In the genomic region with DNA sequence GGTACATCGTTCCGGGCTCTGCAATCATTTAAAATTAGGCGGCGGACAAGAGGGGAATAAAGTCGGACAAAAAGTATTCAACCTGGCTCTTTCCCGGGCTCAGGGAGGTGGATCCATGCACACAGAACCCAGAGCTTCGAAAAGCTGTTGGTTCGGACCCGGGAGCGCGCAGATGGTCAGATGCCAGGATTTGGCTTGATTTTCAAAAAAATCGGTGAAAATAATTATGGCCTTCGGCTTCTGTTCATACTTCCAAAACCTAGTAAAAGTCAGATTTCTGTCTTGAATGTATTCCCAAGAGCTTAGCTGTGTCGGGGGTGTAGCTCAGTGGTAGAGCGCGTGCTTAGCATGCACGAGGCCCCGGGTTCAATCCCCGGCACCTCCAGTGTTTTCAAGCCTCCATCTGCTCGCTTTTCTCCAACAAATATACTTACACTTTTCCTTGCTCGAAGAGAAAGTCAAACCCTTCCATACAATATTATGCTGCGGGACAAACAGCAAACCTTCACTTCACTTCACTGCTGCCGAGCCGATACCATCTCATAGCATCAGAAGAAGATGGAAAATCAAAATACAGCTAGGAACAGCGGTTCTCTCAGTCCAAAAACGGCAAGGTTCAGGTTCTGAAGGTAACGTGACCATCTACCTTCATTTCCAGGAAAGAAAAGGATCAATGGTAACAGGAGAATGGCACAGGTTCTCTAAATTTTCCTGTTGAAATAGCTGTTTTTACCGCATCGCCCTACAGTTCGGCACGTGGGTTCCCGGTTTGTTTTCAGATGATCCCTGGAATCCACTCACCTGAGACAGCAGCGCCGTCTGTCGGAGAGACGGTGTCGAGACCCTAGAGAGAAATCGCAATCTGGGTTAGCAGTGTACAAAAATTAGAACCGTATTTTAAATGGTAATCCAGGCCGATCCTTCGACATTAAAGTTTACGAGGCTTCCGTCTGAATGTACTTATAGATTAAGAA, we compare ENCODE assay signal across 8 mouse cellular contexts. TPM values are rescaled to one million over a fixed set of nuclear protein-coding genes. Genes with fewer than 3 reads are reported as not detected.
DNase-seq lines count a peak whose midpoint lies in the region; ATAC-seq and TF ChIP-seq lines count a peak whose summit lies in the region.

No protein-coding gene starts in this region.

- no peaks in the 10 kb centered on the region for H3K36me3 ChIP-seq in hindbrain, postnatal 0 days (ENCODE audit: insufficient read depth, low read length)
- no peaks in the 10 kb centered on the region for H3K36me3 ChIP-seq in macrophage (ENCODE audit: inconsistent target)

- H3K4me3 ChIP-seq in gastrocnemius, adult 2 months, result peak overlapping the region; percentile 76
- peak overlapping the region; percentile 57 for H3K4me3 ChIP-seq in hindbrain, postnatal 0 days (ENCODE audit: low read length)
- peak overlapping the region; percentile 60 for H3K4me3 ChIP-seq in left cerebral cortex, adult 2 months
- peak overlapping the region; percentile 45 for H3K4me3 ChIP-seq in macrophage (ENCODE audit: inconsistent target)

- H3K4me2 ChIP-seq in hindbrain, postnatal 0 days (ENCODE audit: low read depth, low read length), result peak overlapping the region; percentile 65

- no peak overlapping the region for H3K27ac ChIP-seq in gastrocnemius, adult 2 months
- H3K27ac ChIP-seq in hindbrain, postnatal 0 days, result peak overlapping the region; percentile 58; the same call in 1 of the 2 replicates
- H3K27ac ChIP-seq in left cerebral cortex, adult 2 months, result no peak overlapping the region
- H3K27ac ChIP-seq in macrophage, result no peak overlapping the region

- H3K27me3 ChIP-seq in hindbrain, postnatal 0 days (ENCODE audit: insufficient read depth, low read length), result no peaks in the 10 kb centered on the region

- under 1% methylated on average over 43 of the region's 43 CpGs for WGBS in hindbrain, postnatal 0 days
- 2% methylated on average over 43 of the region's 43 CpGs for WGBS in macrophage (ENCODE audit: missing documents)

- DNase-seq in ZHBTc4 (ENCODE audit: low read depth, low spot score), result peak; percentile 90
- DNase-seq in gastrocnemius, adult 2 months, result peak; percentile 73
- peak; percentile 90 for DNase-seq in hindbrain, postnatal 0 days (ENCODE audit: low spot score)
- peak; percentile 89 for DNase-seq in left cerebral cortex, adult 2 months (ENCODE audit: extremely low spot score in 1 of 2, low spot score in 2 of 2)
- peak; percentile 60 for DNase-seq in retina, postnatal 7 days (ENCODE audit: low read depth, low spot score)
- peak; percentile 50 for DNase-seq in urinary bladder, adult 2 months (ENCODE audit: low spot score)

- H3K9me3 ChIP-seq in hindbrain, postnatal 0 days (ENCODE audit: low read length), result no peaks in the 10 kb centered on the region

- no peaks in the 10 kb centered on the region for H3K4me1 ChIP-seq in hindbrain, postnatal 0 days (ENCODE audit: insufficient read depth, low read length)

- peak; percentile 92 for ATAC-seq in common myeloid progenitor, adult 5-6 weeks (replicated peaks; ENCODE audit: low read depth, poor library complexity, severe bottlenecking)
- peak; percentile 94 for ATAC-seq in hindbrain, postnatal 0 days

- intact Hi-C loops in gastrocnemius, adult 2 months (cut with DNase I), result loop anchor here (5.0 to 10.0 kb wide), 2 partner anchors 43 to 91 kb away; no protein-coding TSS in a partner anchor
- intact Hi-C loops in left cerebral cortex, adult 2 months (cut with DNase I), result loop anchor here (1.0 to 2.0 kb wide), 3 partner anchors 10 to 45 kb away; no protein-coding TSS in a partner anchor

- H3K79me2 ChIP-seq in macrophage (ENCODE audit: inconsistent target), result no peaks in the 10 kb centered on the region

- H3K9ac ChIP-seq in hindbrain, postnatal 0 days (replicated peaks; ENCODE audit: low read length), result peak overlapping the region; percentile 51

- peak; percentile 81 for TF ChIP-seq CTCF in gastrocnemius, adult 2 months (IDR thresholded peaks at IDR 0.05)
- TF ChIP-seq CTCF in hindbrain, postnatal 0 days (IDR thresholded peaks at IDR 0.05; ENCODE audit: low read depth), result peak; percentile 85
- peak; percentile 85 for TF ChIP-seq CTCF in left cerebral cortex, adult 2 months (IDR thresholded peaks at IDR 0.05)

RNA-seq across cellular contexts. Expression of gene Trim27, which starts 54.8 kb away (rescaled TPM):
- total RNA-seq in common myeloid progenitor, adult 5-6 weeks (2017), result 162 and 186 TPM in 2 replicates
- total RNA-seq in gastrocnemius, adult 2 months (2021), result 10 to 100 TPM; 23.8 to 26.4 TPM
- total RNA-seq in hindbrain, postnatal 0 days (2014; rRNA removed), result 84.9 and 107 TPM in 2 replicates
- 68.3 and 69.1 TPM in 2 replicates for polyA plus RNA-seq in hindbrain, postnatal 0 days (2015; fragmentation: Nextera tagmentation; extraction: Ambion mirVana)
- 10 to 100 TPM; 33.6 to 36.5 TPM for total RNA-seq in left cerebral cortex, adult 2 months (2021)
- 10 to 100 TPM in 24 of 26 experiments, 1 to 10 TPM in 2; 4.3 to 52.1 (median 25.5) TPM for total RNA-seq in macrophage (2018; cell fraction: chromatin; rRNA removed)
- total RNA-seq in macrophage (2018; cell fraction: cytosol; rRNA removed), result 10 to 100 TPM; 22.7 to 50.8 (median 44.2) TPM
- 10 to 100 TPM in 25 of 26 experiments, 1 to 10 TPM in 1; 9.8 to 66.8 (median 25.0) TPM for total RNA-seq in macrophage (2018; cell fraction: nucleus; rRNA removed)
- polyA plus RNA-seq in macrophage (2018), result 29.7 to 59.8 TPM (median 37.0 TPM) in 3 replicates
- 40.5 and 48.2 TPM in 2 replicates for polyA plus RNA-seq in urinary bladder, adult 2 months (2012; rRNA removed)

RNA-seq across cellular contexts. Expression of gene Gpx5, which starts 58.5 kb away (rescaled TPM):
- total RNA-seq in common myeloid progenitor, adult 5-6 weeks (2017), result not detected in 2 replicates
- total RNA-seq in gastrocnemius, adult 2 months (2021), result not detected
- total RNA-seq in hindbrain, postnatal 0 days (2014; rRNA removed), result not detected in 2 replicates
- polyA plus RNA-seq in hindbrain, postnatal 0 days (2015; fragmentation: Nextera tagmentation; extraction: Ambion mirVana), result not detected in 2 replicates
- total RNA-seq in left cerebral cortex, adult 2 months (2021), result not detected
- not detected for total RNA-seq in macrophage (2018; cell fraction: chromatin; rRNA removed)
- total RNA-seq in macrophage (2018; cell fraction: cytosol; rRNA removed), result not detected
- not detected for total RNA-seq in macrophage (2018; cell fraction: nucleus; rRNA removed)
- not detected in 3 replicates for polyA plus RNA-seq in macrophage (2018)
- 0.10 TPM in 1 of 2 replicates, not detected in the other for polyA plus RNA-seq in urinary bladder, adult 2 months (2012; rRNA removed)
